Mouse (Mus musculus) heart, embryonic 16.5 days (tissue): Measurements from ENCODE around the gene Smyd3. TPM values are rescaled to one million over a fixed set of nuclear protein-coding genes. Genes with fewer than 3 reads are reported as not detected.

Experiments used
- ATAC-seq: fragments of 200-750 bp; cut with Nextera tagmentation; replicated peaks from 2 replicates; pipeline ENCODE4 v1.8.0; 2017; ENCODE audit warnings: moderate number of reproducible peaks; ENCODE audit not compliant: insufficient read depth, low FRiP score; ENCODE audit errors: extremely low read depth
- H3K27ac ChIP-seq: fragments of 300-500 bp; sonication (generic); 2 replicates; pipeline ENCODE4 v1.5.1; 2014; ENCODE audit warnings: mild to moderate bottlenecking, low read length, control low read depth, moderate library complexity
- H3K27me3 ChIP-seq: fragments of 300-500 bp; sonication (generic); 2 replicates; pipeline ENCODE4 v1.6.1; 2014; ENCODE audit warnings: low read length, mixed read lengths; ENCODE audit not compliant: control insufficient read depth, insufficient read depth
- H3K36me3 ChIP-seq: fragments of 300-500 bp; sonication (generic); 2 replicates; pipeline ENCODE4 v1.6.1; 2014; ENCODE audit not compliant: control insufficient read depth, insufficient read depth
- H3K4me1 ChIP-seq: fragments of 300-500 bp; sonication (generic); 2 replicates; pipeline ENCODE4 v1.6.1; 2014; ENCODE audit warnings: low read length, mixed read lengths; ENCODE audit not compliant: control insufficient read depth, insufficient read depth
- H3K4me2 ChIP-seq: fragments of 300-500 bp; sonication (generic); 2 replicates; pipeline ENCODE4 v1.6.1; 2014; ENCODE audit warnings: low read depth, mild to moderate bottlenecking, control low read depth, low read length
- H3K4me3 ChIP-seq: fragments of 300-500 bp; sonication (generic); 2 replicates; pipeline ENCODE4 v1.5.1; 2014; ENCODE audit warnings: mild to moderate bottlenecking, control low read depth, low read length
- H3K9ac ChIP-seq: fragments of 300-500 bp; sonication (generic); 2 replicates; pipeline ENCODE4 v1.6.1; 2014; ENCODE audit warnings: low read length, control low read depth
- H3K9me3 ChIP-seq: fragments of 300-500 bp; sonication (generic); replicated peaks from 2 replicates; pipeline ENCODE4 v1.6.1; 2016; ENCODE audit warnings: low read length; ENCODE audit not compliant: control insufficient read depth
- WGBS: fragments of 180-500 bp; shearing (Covaris S2); extraction: QIAGEN DNeasy Blood & Tissue Kit; methylation state at CpG from one replicate; pipeline ENCODE4 v1.1.7; 2014; 5-methylcytosine and 5-hydroxymethylcytosine counted together
- polyA plus RNA-seq: library from polyadenylated mRNA; unstranded; fragments of >200 nt; fragmentation: Nextera tagmentation; extraction: Ambion mirVana; gene quantifications from 2 replicates; pipeline ENCODE4 v1.2.1, GENCODE M21; 2015

Smyd3 gene
- polyA plus RNA-seq, 1 experiment from 2014 or later = 13.3 TPM

DNA sequence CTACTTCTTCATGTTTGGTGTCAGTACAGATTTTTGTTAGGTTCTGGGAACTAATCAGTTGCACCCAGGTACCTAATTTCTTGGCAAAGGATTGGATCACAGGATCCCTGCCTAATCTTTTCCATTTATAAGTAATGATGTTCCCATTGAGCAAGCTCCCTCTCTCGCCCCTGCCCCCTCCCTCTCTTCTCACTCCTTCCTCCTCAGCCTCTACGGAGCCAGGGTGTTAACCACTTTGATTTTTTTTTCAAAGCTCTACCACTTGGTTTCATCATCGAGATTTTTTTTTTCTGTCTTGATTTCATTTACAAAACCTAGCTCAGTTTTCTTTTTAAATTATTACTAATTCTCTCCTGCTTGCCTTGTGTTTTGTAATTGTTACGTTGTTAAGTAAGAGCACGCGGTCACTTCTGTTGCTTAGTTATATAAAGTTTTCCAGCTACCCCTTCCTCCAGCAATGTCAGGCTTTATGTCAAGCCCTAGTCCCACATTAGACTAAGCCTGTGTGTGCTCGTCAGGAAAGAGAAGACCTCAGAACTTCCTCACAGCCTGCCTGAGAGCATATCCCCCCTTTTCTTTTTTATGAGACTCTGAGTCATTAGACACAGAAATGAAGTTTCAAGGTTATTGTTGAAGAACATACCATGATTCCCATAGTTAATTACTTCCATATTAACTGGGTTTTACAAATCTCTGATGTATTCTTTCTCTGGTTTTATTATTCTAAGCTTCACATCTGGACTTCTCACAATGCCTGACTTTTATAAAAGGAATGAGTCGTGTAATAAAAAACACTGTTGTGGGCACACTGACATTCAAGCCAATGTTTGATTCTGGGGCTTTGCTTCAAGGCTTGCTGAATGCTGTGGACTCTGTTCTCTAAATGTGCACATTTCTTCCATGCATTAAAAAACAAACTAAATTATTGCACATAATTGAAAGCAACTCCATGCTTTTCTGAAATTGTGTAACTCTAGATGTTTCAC is 156.1 kb downstream of the Smyd3 start:
- no peaks in the 10 kb centered on the region; the same call in 1 of the 2 replicates for H3K4me1 ChIP-seq
- 68% methylated on average over 8 of the region's 8 CpGs for WGBS
- no peak for ATAC-seq

DNA sequence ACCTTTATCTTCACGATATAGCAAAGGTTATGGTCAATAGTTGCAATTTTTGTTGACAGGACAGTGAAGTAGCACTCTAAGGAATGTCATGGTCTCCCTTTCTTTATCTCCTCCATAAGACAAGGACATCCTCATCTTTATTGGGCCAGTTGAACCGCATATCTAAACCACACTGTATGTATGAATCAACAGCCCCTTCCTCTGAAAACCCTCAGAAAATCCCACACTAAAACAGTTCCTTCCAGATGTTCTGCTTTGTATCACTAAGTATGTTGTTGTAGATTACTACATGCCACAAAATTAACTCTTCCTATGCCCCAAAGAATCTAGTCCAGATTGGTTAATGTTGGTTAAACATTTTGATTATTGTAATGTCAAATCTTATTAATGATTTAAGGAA is 160.7 kb downstream of the Smyd3 start:
- H3K27ac ChIP-seq = no peak overlapping the region
- ATAC-seq = no peak
- no peaks in the 10 kb centered on the region for H3K9me3 ChIP-seq
- H3K9ac ChIP-seq = no peak overlapping the region
- H3K4me3 ChIP-seq = no peak overlapping the region
- no peaks in the 10 kb centered on the region for H3K4me1 ChIP-seq
- H3K36me3 ChIP-seq = no peaks in the 10 kb centered on the region
- H3K27me3 ChIP-seq = no peaks in the 10 kb centered on the region
- H3K4me2 ChIP-seq = no peak overlapping the region
- WGBS = 69% methylated on average over 2 of the region's 2 CpGs

More for the DNA sequence above, 156.1 kb downstream of the Smyd3 start:
- Histone ChIP-seq H3K9ac (no peak overlapping the region), H3K9me3 (no peaks in the 10 kb centered on the region), H3K36me3 (no peaks in the 10 kb centered on the region), H3K27me3 (no peaks in the 10 kb centered on the region), H3K4me2 (no peak overlapping the region), H3K4me3 (no peak overlapping the region), H3K27ac (no peak overlapping the region)

DNA sequence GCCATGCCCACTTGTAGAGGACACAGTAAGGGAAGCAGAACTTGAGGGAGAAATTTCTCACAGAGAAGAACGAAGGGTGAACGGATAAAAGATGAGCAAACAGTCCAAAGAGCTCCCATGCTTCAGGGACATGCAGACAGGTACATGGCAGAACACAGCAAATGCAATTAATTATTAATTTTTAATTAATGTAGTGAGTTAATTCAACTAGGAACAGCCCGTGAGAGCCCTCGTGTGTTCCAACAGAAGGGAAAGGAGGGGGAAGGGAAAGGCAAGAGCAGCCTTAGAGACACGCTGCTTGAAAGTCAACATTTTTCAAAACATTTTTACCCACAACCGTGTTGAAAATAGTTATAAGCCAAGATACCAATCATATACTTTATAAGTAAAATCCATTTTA is 163.6 kb downstream of the Smyd3 start:
- H3K4me2 ChIP-seq = no peak overlapping the region
- H3K9ac ChIP-seq = no peak overlapping the region
- H3K4me3 ChIP-seq = no peak overlapping the region
- H3K4me1 ChIP-seq = no peaks in the 10 kb centered on the region
- no peaks in the 10 kb centered on the region for H3K27me3 ChIP-seq
- 86% methylated on average over 6 of the region's 6 CpGs for WGBS
- no peaks in the 10 kb centered on the region for H3K9me3 ChIP-seq
- no peaks in the 10 kb centered on the region for H3K36me3 ChIP-seq
- no peak for ATAC-seq
- no peak overlapping the region for H3K27ac ChIP-seq

DNA sequence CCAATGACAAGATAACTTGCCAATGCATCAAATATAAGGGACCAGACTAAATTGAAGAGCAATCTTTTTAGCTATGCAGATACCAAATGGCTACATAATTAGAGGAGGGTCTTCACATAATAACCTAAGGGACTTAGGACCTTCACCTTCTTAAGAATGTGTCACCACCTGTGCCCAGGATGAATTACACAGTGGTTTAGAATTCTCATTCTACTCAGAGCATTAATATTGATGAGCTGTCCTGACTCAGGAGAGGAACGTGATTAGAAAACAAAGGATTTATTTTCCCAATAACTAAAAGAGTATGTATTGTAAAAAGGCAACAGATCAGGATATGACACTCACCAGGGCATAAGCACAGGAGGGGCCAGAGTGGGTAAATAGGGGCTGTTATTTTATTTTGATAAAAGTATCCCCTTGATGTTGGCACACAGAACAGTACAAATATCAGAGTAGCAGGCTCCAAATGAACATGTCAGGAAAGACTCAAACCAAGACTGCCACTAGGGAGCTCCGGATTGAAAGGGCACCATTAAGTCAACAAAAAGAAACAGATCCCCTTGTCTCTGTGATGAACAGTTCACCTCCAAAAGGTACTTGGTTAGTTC is 172.4 kb downstream of the Smyd3 start:
- Histone ChIP-seq H3K27me3 (no peaks in the 10 kb centered on the region), H3K9ac (no peak overlapping the region), H3K4me1 (no peaks in the 10 kb centered on the region), H3K9me3 (no peaks in the 10 kb centered on the region), H3K27ac (no peak overlapping the region), H3K4me3 (no peak overlapping the region), H3K4me2 (no peak overlapping the region), H3K36me3 (no peaks in the 10 kb centered on the region)
- no peak for ATAC-seq
- 66% methylated on average over 2 of the region's 2 CpGs for WGBS

DNA sequence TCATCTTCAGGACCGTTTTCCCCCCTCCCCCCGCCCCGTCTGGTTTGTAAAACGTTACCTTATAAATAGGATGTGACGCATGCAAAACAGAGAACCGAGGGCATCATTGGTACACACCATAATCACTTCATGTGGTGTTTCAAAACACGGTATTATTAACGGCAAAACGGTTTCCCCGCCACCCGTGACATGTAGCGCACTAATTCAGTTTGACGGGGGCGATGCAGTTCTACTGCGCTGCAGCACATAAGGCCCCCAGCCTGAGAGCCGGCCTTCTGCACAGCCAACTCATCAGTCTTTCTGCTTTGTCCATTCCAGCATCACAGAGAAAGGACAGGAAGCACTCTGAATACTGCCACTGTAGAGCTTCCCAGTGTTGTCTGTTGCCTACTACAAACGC is 174.4 kb downstream of the Smyd3 start:
- no peaks in the 10 kb centered on the region for H3K9me3 ChIP-seq
- no peaks in the 10 kb centered on the region for H3K36me3 ChIP-seq
- no peak overlapping the region for H3K27ac ChIP-seq
- no peaks in the 10 kb centered on the region for H3K4me1 ChIP-seq
- 91% methylated on average over 17 of the region's 17 CpGs for WGBS
- no peak overlapping the region for H3K4me2 ChIP-seq
- H3K9ac ChIP-seq = no peak overlapping the region
- H3K27me3 ChIP-seq = no peaks in the 10 kb centered on the region
- no peak overlapping the region for H3K4me3 ChIP-seq
- ATAC-seq = no peak

DNA sequence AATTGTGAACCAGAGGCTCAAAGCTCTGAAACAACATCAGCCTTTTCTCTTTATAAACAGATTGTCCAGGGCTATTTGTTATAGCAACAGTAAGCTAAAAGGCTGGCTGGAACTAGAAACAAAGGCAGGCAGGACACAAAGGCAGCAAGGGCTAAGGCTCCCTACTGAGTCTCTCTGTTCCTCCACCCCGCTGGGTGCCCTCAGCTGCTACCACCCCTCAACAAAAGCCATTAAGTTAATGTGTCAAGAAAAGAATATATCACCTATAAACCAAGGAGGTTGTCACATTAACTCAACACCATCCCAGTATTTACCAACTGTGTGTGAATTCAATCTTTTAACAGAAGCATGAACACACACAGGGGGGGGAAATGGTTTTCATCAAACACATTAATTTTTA is 176.3 kb downstream of the Smyd3 start:
- 83% methylated on average over 1 of the region's 1 CpGs for WGBS
- Histone ChIP-seq H3K36me3 (no peaks in the 10 kb centered on the region), H3K4me2 (no peak overlapping the region), H3K9me3 (no peaks in the 10 kb centered on the region), H3K9ac (no peak overlapping the region), H3K27me3 (no peaks in the 10 kb centered on the region), H3K4me1 (no peaks in the 10 kb centered on the region), H3K27ac (no peak overlapping the region), H3K4me3 (no peak overlapping the region)
- ATAC-seq = no peak

DNA sequence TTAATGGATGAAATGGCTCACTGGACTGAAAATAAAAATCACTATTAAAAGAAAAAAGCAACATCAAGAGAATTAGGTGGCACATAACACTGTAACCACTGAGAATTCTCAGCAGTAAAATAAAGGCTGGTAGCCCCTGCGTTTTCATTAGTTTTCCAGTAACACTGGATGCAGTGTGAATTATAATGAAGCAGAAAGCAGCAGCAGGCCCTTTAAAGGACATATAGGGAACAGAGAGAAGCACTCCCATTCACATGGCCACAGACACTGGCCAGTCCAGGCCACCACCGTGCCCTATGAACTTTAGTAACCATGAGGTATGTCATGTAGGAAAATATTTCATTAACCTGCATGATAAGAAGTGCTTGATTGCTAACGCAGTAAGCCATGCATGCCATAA is 178.8 kb downstream of the Smyd3 start:
- Histone ChIP-seq H3K4me2 (no peak overlapping the region), H3K4me3 (no peak overlapping the region), H3K9me3 (no peaks in the 10 kb centered on the region), H3K27ac (no peak overlapping the region), H3K9ac (no peak overlapping the region), H3K4me1 (no peaks in the 10 kb centered on the region), H3K27me3 (no peaks in the 10 kb centered on the region), H3K36me3 (no peaks in the 10 kb centered on the region)
- 91% methylated on average over 3 of the region's 3 CpGs for WGBS
- no peak for ATAC-seq

DNA sequence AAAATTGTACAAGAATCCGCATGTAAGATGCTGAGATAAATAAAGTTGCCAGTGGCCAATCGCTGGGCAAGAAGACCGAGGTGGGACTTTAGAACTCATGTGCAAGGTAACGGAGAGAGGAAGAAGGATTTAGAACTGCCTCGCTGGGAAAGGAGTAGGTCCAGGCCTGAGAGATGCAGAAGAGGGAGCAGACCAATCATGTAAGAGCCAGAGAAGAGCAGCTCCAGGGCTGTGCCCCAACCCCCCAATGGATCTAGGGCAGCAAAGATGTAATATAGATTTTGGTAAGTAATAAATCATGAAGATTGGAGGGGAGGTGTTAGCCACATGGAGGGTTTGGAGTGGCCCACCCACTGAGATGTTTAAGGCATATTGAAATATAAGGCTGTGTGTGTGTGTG is 180.3 kb downstream of the Smyd3 start:
- Histone ChIP-seq H3K4me3 (no peak overlapping the region), H3K27ac (no peak overlapping the region), H3K27me3 (no peaks in the 10 kb centered on the region), H3K36me3 (no peaks in the 10 kb centered on the region), H3K4me2 (no peak overlapping the region), H3K4me1 (no peaks in the 10 kb centered on the region), H3K9me3 (no peaks in the 10 kb centered on the region), H3K9ac (no peak overlapping the region)
- ATAC-seq = no peak
- WGBS = 90% methylated on average over 5 of the region's 5 CpGs

DNA sequence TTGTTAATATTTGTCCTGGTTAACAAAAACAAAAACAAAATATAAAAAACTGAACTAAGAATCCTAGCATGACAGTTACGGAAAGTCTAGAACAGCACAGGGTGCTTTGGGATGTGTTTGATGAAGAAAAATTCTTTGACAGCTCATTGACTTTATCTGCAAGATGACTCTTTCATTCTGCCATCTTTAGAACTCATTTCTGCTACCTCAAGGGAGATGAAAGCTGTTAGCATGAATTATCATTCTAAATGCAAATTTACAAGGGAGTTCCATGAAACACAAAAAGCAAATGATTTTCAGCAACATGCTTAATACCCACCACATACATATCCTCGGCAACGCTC is 190.9 kb downstream of the Smyd3 start:
- no peak overlapping the region for H3K9ac ChIP-seq
- H3K4me3 ChIP-seq = no peak overlapping the region
- 95% methylated on average over 3 of the region's 3 CpGs for WGBS
- no peak for ATAC-seq
- no peaks in the 10 kb centered on the region for H3K9me3 ChIP-seq
- H3K4me2 ChIP-seq = no peak overlapping the region
- no peaks in the 10 kb centered on the region for H3K36me3 ChIP-seq
- H3K27me3 ChIP-seq = no peaks in the 10 kb centered on the region
- no peaks in the 10 kb centered on the region for H3K4me1 ChIP-seq
- no peak overlapping the region for H3K27ac ChIP-seq
